21 mouse cellular contexts compared by ENCODE assay signal in the genomic region with DNA sequence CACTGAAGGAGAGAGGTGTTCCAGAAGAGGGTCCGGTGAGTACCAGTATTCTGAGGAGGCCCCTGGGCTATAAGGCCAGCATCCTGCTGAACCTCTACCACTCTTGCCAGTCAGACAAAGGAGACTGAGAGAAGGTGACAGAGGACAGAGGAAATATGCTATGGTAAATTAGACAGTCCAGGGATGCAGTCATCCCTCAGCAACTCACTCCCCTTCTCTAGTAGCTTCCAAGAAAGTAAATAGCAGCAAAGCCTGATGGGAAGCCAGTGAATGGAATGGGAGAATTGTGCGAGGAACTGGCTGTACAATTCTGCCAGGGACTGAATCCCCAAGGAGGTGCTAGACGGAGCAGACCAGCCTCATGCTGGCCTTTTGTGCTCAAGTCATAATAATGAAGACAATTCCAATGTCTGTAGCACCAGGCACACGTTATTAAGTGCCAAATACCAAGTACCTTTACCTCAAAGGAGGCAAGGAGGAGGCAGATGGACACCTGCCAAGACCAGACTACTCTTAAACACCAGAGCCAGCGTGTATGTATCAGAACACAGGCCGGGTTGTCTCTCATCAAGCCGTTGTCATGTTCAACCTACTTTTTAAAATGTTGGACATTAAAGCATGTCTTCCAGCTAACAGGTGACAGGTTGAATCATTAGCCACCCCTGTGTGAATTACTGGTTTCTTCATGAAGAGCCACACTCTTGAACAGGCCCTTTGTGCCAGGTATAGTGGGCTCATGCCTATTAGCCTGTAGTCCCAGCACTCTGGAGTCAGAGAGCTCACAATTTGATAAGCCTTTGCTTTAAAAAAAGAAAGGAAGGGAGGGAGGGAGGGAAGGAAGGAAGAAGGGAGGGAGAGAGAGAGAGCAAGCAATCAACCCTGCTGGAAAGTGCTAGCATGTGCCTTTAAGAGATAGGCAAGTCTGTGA.
DNase-seq lines count a peak whose midpoint lies in the region; ATAC-seq and TF ChIP-seq lines count a peak whose summit lies in the region.
"Had no signal": no experiment of that assay in that cellular context is flagged by ENCODE, and none has a peak within 500 bp of the region (broad histone marks: within the 10 kb centered on the region; RNA-seq: fewer than 3 reads in every experiment).

No protein-coding gene starts in this region.

- no peak for TF ChIP-seq CTCF in lung, adult 2 months (IDR thresholded peaks at IDR 0.05; ENCODE audit: insufficient read depth, low read length)

- H3K9me3 ChIP-seq in lung, embryonic 15.5 days = no peaks in the 10 kb centered on the region
- H3K9me3 ChIP-seq in embryonic facial prominence, embryonic 12.5 days = no peaks in the 10 kb centered on the region
- H3K9me3 ChIP-seq in embryonic facial prominence, embryonic 15.5 days (replicated peaks) = no peaks in the 10 kb centered on the region
- H3K9me3 ChIP-seq in limb, embryonic 11.5 days (ENCODE audit: control insufficient read depth, low read length) = no peaks in the 10 kb centered on the region
- H3K9me3 ChIP-seq: hindbrain, embryonic 10.5 days; midbrain, embryonic 13.5 days; neural tube, embryonic 15.5 days had no signal

- no peak overlapping the region for H3K9ac ChIP-seq in lung, embryonic 15.5 days
- no peak overlapping the region for H3K9ac ChIP-seq in embryonic facial prominence, embryonic 12.5 days
- H3K9ac ChIP-seq in embryonic facial prominence, embryonic 15.5 days = no peak overlapping the region
- H3K9ac ChIP-seq in limb, embryonic 11.5 days (ENCODE audit: low read length) = no peak overlapping the region
- H3K9ac ChIP-seq: midbrain, embryonic 13.5 days; neural tube, embryonic 15.5 days had no signal

- no peaks in the 10 kb centered on the region for H3K36me3 ChIP-seq in lung, embryonic 15.5 days
- no peaks in the 10 kb centered on the region for H3K36me3 ChIP-seq in embryonic facial prominence, embryonic 12.5 days
- no peaks in the 10 kb centered on the region for H3K36me3 ChIP-seq in embryonic facial prominence, embryonic 15.5 days
- H3K36me3 ChIP-seq in limb, embryonic 11.5 days (ENCODE audit: control insufficient read depth, insufficient read depth, low read length) = no peaks in the 10 kb centered on the region
- H3K36me3 ChIP-seq: hindbrain, embryonic 10.5 days; midbrain, embryonic 13.5 days; neural tube, embryonic 15.5 days had no signal

- peak overlapping the region; percentile 58 for H3K27ac ChIP-seq in lung, embryonic 15.5 days
- H3K27ac ChIP-seq in embryonic facial prominence, embryonic 12.5 days = peak overlapping the region; percentile 78
- H3K27ac ChIP-seq in embryonic facial prominence, embryonic 15.5 days (replicated peaks) = peak overlapping the region; percentile 65
- peak overlapping the region; percentile 36 for H3K27ac ChIP-seq in limb, embryonic 11.5 days (replicated peaks; ENCODE audit: low read depth, low read length)
- H3K27ac ChIP-seq: heart, adult 2 months; hindbrain, embryonic 10.5 days; left cerebral cortex, adult 2 months; midbrain, embryonic 13.5 days; neural tube, embryonic 15.5 days; stomach, postnatal 0 days had no signal

- TF ChIP-seq POLR2A in lung, adult 2 months (IDR thresholded peaks at IDR 0.05; ENCODE audit: borderline replicate concordance, extremely low read depth, low read depth, low read length) = no peak

- H3K4me2 ChIP-seq in lung, embryonic 15.5 days = no peak overlapping the region
- H3K4me2 ChIP-seq in embryonic facial prominence, embryonic 12.5 days (replicated peaks) = no peak overlapping the region
- no peak overlapping the region for H3K4me2 ChIP-seq in embryonic facial prominence, embryonic 15.5 days (replicated peaks)
- H3K4me2 ChIP-seq in limb, embryonic 11.5 days (ENCODE audit: low read depth, severe bottlenecking) = no peak overlapping the region
- H3K4me2 ChIP-seq: midbrain, embryonic 13.5 days; neural tube, embryonic 15.5 days had no signal

- no peak for DNase-seq in lung, adult 2 months
- DNase-seq in limb, embryonic 11.5 days (ENCODE audit: low spot score) = no peak
- DNase-seq in ovary, adult 18-20 months (ENCODE audit: low spot score) = no peak
- no peak for DNase-seq in right cerebral cortex, postnatal 25 days
- no peak for DNase-seq in right cerebral cortex, adult 2 months (ENCODE audit: low spot score in 2 of 2)
- DNase-seq: cerebellum, adult 9-11 months; gastrocnemius, postnatal 10 days; kidney, adult 2 months; kidney, postnatal 25 days; layer of hippocampus, adult 9-11 months; left cerebral cortex, postnatal 4 days; right cerebral cortex, postnatal 4 days had no signal

- ATAC-seq in lung, embryonic 15.5 days (ENCODE audit: borderline replicate concordance, extremely low read depth, low FRiP score, low TSS enrichment) = no peak
- ATAC-seq in embryonic facial prominence, embryonic 12.5 days (ENCODE audit: insufficient number of reproducible peaks, insufficient read depth, low FRiP score, low TSS enrichment) = no peak
- ATAC-seq in embryonic facial prominence, embryonic 15.5 days (ENCODE audit: insufficient number of reproducible peaks, low FRiP score, low TSS enrichment, low read depth) = no peak
- ATAC-seq in limb, embryonic 11.5 days (ENCODE audit: insufficient number of reproducible peaks, low FRiP score, low TSS enrichment, low read depth) = no peak
- ATAC-seq: midbrain, embryonic 13.5 days had no signal

- H3K4me3 ChIP-seq in lung, embryonic 15.5 days = no peak overlapping the region
- no peak overlapping the region for H3K4me3 ChIP-seq in lung, adult 2 months (replicated peaks; ENCODE audit: extremely low read depth, low read depth, low read length)
- no peak overlapping the region for H3K4me3 ChIP-seq in embryonic facial prominence, embryonic 12.5 days
- no peak overlapping the region for H3K4me3 ChIP-seq in embryonic facial prominence, embryonic 15.5 days (replicated peaks)
- H3K4me3 ChIP-seq in limb, embryonic 11.5 days (ENCODE audit: low read depth, low read length) = no peak overlapping the region
- H3K4me3 ChIP-seq: heart, adult 2 months; hindbrain, embryonic 10.5 days; left cerebral cortex, adult 2 months; midbrain, embryonic 13.5 days; neural tube, embryonic 15.5 days had no signal

- H3K27me3 ChIP-seq in lung, embryonic 15.5 days = no peaks in the 10 kb centered on the region
- H3K27me3 ChIP-seq in embryonic facial prominence, embryonic 12.5 days = no peaks in the 10 kb centered on the region
- no peaks in the 10 kb centered on the region for H3K27me3 ChIP-seq in embryonic facial prominence, embryonic 15.5 days
- H3K27me3 ChIP-seq in limb, embryonic 11.5 days (ENCODE audit: control insufficient read depth, insufficient read depth, low read length) = no peaks in the 10 kb centered on the region
- H3K27me3 ChIP-seq: midbrain, embryonic 13.5 days; neural tube, embryonic 15.5 days had no signal

- 64% methylated on average over 7 of the region's 7 CpGs for WGBS in lung, embryonic 15.5 days
- 76% methylated on average over 7 of the region's 7 CpGs for WGBS in lung, adult 2 months
- 73% methylated on average over 7 of the region's 7 CpGs for WGBS in embryonic facial prominence, embryonic 12.5 days
- WGBS in embryonic facial prominence, embryonic 15.5 days = 62% methylated on average over 7 of the region's 7 CpGs
- 74% methylated on average over 7 of the region's 7 CpGs for WGBS in limb, embryonic 11.5 days

- H3K4me1 ChIP-seq in lung, embryonic 15.5 days = peaks cover 18% of the 10 kb centered on the region
- H3K4me1 ChIP-seq in lung, adult 2 months (ENCODE audit: control insufficient read depth, insufficient read depth, low read length) = no peaks in the 10 kb centered on the region
- peaks cover 36% of the 10 kb centered on the region for H3K4me1 ChIP-seq in embryonic facial prominence, embryonic 12.5 days
- peaks cover 33% of the 10 kb centered on the region for H3K4me1 ChIP-seq in embryonic facial prominence, embryonic 15.5 days
- peaks cover 13% of the 10 kb centered on the region; the same call in 1 of the 2 replicates for H3K4me1 ChIP-seq in limb, embryonic 11.5 days (ENCODE audit: control insufficient read depth, insufficient read depth, low read length)
